Comparison of ENCODE assay signal across 25 mouse cellular contexts in genomic region chr2:103962349-103962748, GRCm38 (mm10). TPM values are rescaled to one million over a fixed set of nuclear protein-coding genes. Genes with fewer than 3 reads are reported as not detected.
DNase-seq lines count a peak whose midpoint lies in the region; ATAC-seq lines count a peak whose summit lies in the region.
"Had no signal": no experiment of that assay in that cellular context is flagged by ENCODE, and none has a peak within 500 bp of the region (broad histone marks: within the 10 kb centered on the region; RNA-seq: fewer than 3 reads in every experiment).

No protein-coding gene starts in this region.

- peak overlapping the region; percentile 79 for H3K9ac ChIP-seq in liver, embryonic 16.5 days (ENCODE audit: low read depth, low read length)
- H3K9ac ChIP-seq in forebrain, embryonic 13.5 days = no peak overlapping the region
- H3K9ac ChIP-seq: embryonic facial prominence, embryonic 13.5 days; forebrain, embryonic 15.5 days; heart, embryonic 13.5 days; hindbrain, embryonic 14.5 days; neural tube, embryonic 12.5 days had no signal

- no peak for ATAC-seq in erythroblast, adult 5-6 weeks (replicated peaks; ENCODE audit: low FRiP score, poor library complexity, severe bottlenecking)
- ATAC-seq in megakaryocyte, adult 5-6 weeks (ENCODE audit: poor library complexity, severe bottlenecking) = no peak
- no peak for ATAC-seq in liver, embryonic 16.5 days (ENCODE audit: low read depth)
- no peak for ATAC-seq in forebrain, embryonic 13.5 days
- ATAC-seq: forebrain, embryonic 15.5 days had no signal

- peaks cover 86% of the 10 kb centered on the region for H3K4me1 ChIP-seq in erythroblast, embryonic 14.5 days (ENCODE audit: control insufficient read depth)
- H3K4me1 ChIP-seq in megakaryocyte, embryonic 14.5 days = peaks cover 94% of the 10 kb centered on the region
- H3K4me1 ChIP-seq in liver, embryonic 16.5 days (ENCODE audit: control insufficient read depth, low read depth, low read length) = peaks cover 54% of the 10 kb centered on the region
- no peaks in the 10 kb centered on the region for H3K4me1 ChIP-seq in forebrain, embryonic 13.5 days
- H3K4me1 ChIP-seq: embryonic facial prominence, embryonic 13.5 days; forebrain, embryonic 15.5 days; neural tube, embryonic 12.5 days had no signal

- no peaks in the 10 kb centered on the region for H3K9me3 ChIP-seq in erythroblast, embryonic 14.5 days (ENCODE audit: control insufficient read depth, low read length)
- no peaks in the 10 kb centered on the region for H3K9me3 ChIP-seq in megakaryocyte, embryonic 14.5 days
- no peaks in the 10 kb centered on the region for H3K9me3 ChIP-seq in liver, embryonic 16.5 days (replicated peaks; ENCODE audit: control insufficient read depth, low read length)
- H3K9me3 ChIP-seq in forebrain, embryonic 13.5 days (replicated peaks) = no peaks in the 10 kb centered on the region
- H3K9me3 ChIP-seq: embryonic facial prominence, embryonic 13.5 days; forebrain, embryonic 15.5 days; heart, embryonic 13.5 days; neural tube, embryonic 12.5 days had no signal

- WGBS in liver, embryonic 16.5 days (ENCODE audit: insufficient replicate concordance) = 36% methylated on average over 4 of the region's 4 CpGs
- WGBS in forebrain, embryonic 13.5 days = 70% methylated on average over 4 of the region's 4 CpGs

- no peaks in the 10 kb centered on the region for H3K27me3 ChIP-seq in erythroblast, embryonic 14.5 days (ENCODE audit: control insufficient read depth)
- H3K27me3 ChIP-seq in megakaryocyte, embryonic 14.5 days (replicated peaks) = no peaks in the 10 kb centered on the region
- H3K27me3 ChIP-seq in liver, embryonic 16.5 days (ENCODE audit: control insufficient read depth, insufficient read depth, low read depth, low read length) = no peaks in the 10 kb centered on the region
- H3K27me3 ChIP-seq in forebrain, embryonic 13.5 days = no peaks in the 10 kb centered on the region; the same call in 1 of the 2 replicates
- H3K27me3 ChIP-seq: forebrain, embryonic 15.5 days; neural tube, embryonic 12.5 days had no signal

- DNase-seq in thymus, postnatal 0 days (ENCODE audit: low spot score) = no peak
- DNase-seq: cerebellum, adult 8-10 months; cerebellum, postnatal 36 days; embryo, embryonic 11 days; gastrocnemius, postnatal 14 days; heart, adult 18-20 months; kidney, adult 2 months; layer of hippocampus, postnatal 36 days; lung, adult 18-20 months; lung, postnatal 14 days; midbrain, embryonic 14.5 days; right cerebral cortex, postnatal 14 days; thymus, postnatal 14 days had no signal

- peak overlapping the region; percentile 73 for H3K4me2 ChIP-seq in liver, embryonic 16.5 days (ENCODE audit: low read depth, low read length)
- H3K4me2 ChIP-seq in forebrain, embryonic 13.5 days = no peak overlapping the region
- H3K4me2 ChIP-seq: embryonic facial prominence, embryonic 13.5 days; forebrain, embryonic 15.5 days; heart, embryonic 13.5 days; hindbrain, embryonic 14.5 days; neural tube, embryonic 12.5 days had no signal

- peak overlapping the region; percentile 91 for H3K4me3 ChIP-seq in erythroblast, embryonic 14.5 days (replicated peaks)
- H3K4me3 ChIP-seq in megakaryocyte, embryonic 14.5 days (replicated peaks) = peak overlapping the region; percentile 78
- peak overlapping the region; percentile 77 for H3K4me3 ChIP-seq in liver, embryonic 16.5 days (ENCODE audit: low read depth, low read length)
- no peak overlapping the region for H3K4me3 ChIP-seq in forebrain, embryonic 13.5 days
- H3K4me3 ChIP-seq: embryonic facial prominence, embryonic 13.5 days; forebrain, embryonic 15.5 days; heart, embryonic 13.5 days; neural tube, embryonic 12.5 days had no signal

- H3K36me3 ChIP-seq in erythroblast, embryonic 14.5 days (ENCODE audit: control insufficient read depth) = peaks cover 90% of the 10 kb centered on the region
- H3K36me3 ChIP-seq in megakaryocyte, embryonic 14.5 days (replicated peaks; ENCODE audit: low read length) = peaks cover 47% of the 10 kb centered on the region
- H3K36me3 ChIP-seq in liver, embryonic 16.5 days (ENCODE audit: control insufficient read depth, insufficient read depth) = peaks cover 32% of the 10 kb centered on the region
- no peaks in the 10 kb centered on the region for H3K36me3 ChIP-seq in forebrain, embryonic 13.5 days (ENCODE audit: poor library complexity, severe bottlenecking)
- H3K36me3 ChIP-seq: embryonic facial prominence, embryonic 13.5 days; forebrain, embryonic 15.5 days; heart, embryonic 13.5 days; neural tube, embryonic 12.5 days had no signal

- H3K27ac ChIP-seq in liver, embryonic 16.5 days (ENCODE audit: low read length) = peak overlapping the region; percentile 94
- no peak overlapping the region for H3K27ac ChIP-seq in forebrain, embryonic 13.5 days
- H3K27ac ChIP-seq: embryonic facial prominence, embryonic 13.5 days; forebrain, embryonic 15.5 days; heart, embryonic 13.5 days; hindbrain, embryonic 14.5 days; kidney, postnatal 0 days; neural tube, embryonic 12.5 days had no signal

RNA-seq across cellular contexts. Expression of gene Lmo2, which starts 4.6 kb away (rescaled TPM):
- 141 and 161 TPM in 2 replicates for polyA plus RNA-seq in erythroblast, embryonic 14.5 days (2012)
- 827 TPM in 2 replicates for total RNA-seq in erythroblast, adult 5-6 weeks (2015; ENCODE audit: low replicate concordance)
- total RNA-seq in erythroblast, adult 5-6 weeks (2017; ENCODE audit: low replicate concordance) = 564 and 619 TPM in 2 replicates
- 436 and 585 TPM in 2 replicates for polyA plus RNA-seq in megakaryocyte, embryonic 14.5 days (2012; ENCODE audit: insufficient read depth, low replicate concordance)
- 186 and 200 TPM in 2 replicates for total RNA-seq in megakaryocyte, adult 5-6 weeks (2015)
- 92.3 and 100 TPM in 2 replicates for total RNA-seq in megakaryocyte, adult 5-6 weeks (2017)
- 126 and 128 TPM in 2 replicates for polyA plus RNA-seq in liver, embryonic 16.5 days (2015; fragmentation: Nextera tagmentation; extraction: Ambion mirVana)
- polyA plus RNA-seq in thymus, postnatal 0 days (2015; fragmentation: Nextera tagmentation; extraction: Ambion mirVana) = 4.2 and 4.3 TPM in 2 replicates
- 19.8 and 23.3 TPM in 2 replicates for polyA plus RNA-seq in forebrain, embryonic 13.5 days (2015; fragmentation: Nextera tagmentation; extraction: Ambion mirVana)
